In the genomic region with DNA sequence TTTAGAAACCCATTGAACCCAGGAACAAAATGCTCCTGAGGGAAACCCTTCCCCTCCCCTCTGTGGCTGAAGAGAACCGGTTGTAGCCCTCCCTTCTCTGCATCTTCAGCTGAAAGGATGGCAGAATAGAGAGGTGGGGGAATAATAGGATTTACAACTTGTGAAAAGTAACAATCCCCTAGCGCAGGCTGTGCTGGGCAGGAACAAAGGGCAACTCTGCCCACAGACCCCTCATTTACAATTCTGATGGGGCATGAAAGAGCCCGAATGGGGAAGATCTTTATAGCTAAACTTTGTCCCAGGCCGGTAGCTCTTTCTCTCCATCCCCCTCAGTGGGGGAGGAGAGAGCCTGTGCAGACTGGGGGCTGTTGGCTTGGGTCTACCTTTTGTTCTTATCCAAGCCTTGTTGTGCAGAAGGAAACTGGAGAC, we compare ENCODE assay signal across 11 mouse cellular contexts. TPM values are rescaled to one million over a fixed set of nuclear protein-coding genes. Genes with fewer than 3 reads are reported as not detected.
DNase-seq lines count a peak whose midpoint lies in the region; ATAC-seq and TF ChIP-seq lines count a peak whose summit lies in the region.
"Had no signal": no experiment of that assay in that cellular context is flagged by ENCODE, and none has a peak within 500 bp of the region (broad histone marks: within the 10 kb centered on the region; RNA-seq: fewer than 3 reads in every experiment).

No protein-coding gene starts in this region.

- peaks cover 20% of the 10 kb centered on the region for H3K4me1 ChIP-seq in neural tube, embryonic 11.5 days (ENCODE audit: control insufficient read depth, insufficient read depth, low read length)
- H3K4me1 ChIP-seq in forebrain, embryonic 15.5 days = peaks cover 50% of the 10 kb centered on the region
- H3K4me1 ChIP-seq in liver, postnatal 0 days (ENCODE audit: insufficient read depth) = peaks cover 13% of the 10 kb centered on the region; the same call in 1 of the 2 replicates

- peak; percentile 67 for ATAC-seq in neural tube, embryonic 11.5 days (ENCODE audit: insufficient read depth, low FRiP score, low TSS enrichment)
- ATAC-seq in forebrain, embryonic 15.5 days (replicated peaks) = no peak
- ATAC-seq in liver, postnatal 0 days = no peak
- ATAC-seq in megakaryocyte-erythroid progenitor cell, adult 5-6 weeks (replicated peaks; ENCODE audit: low FRiP score, low TSS enrichment, poor library complexity, severe bottlenecking) = no peak

- TF ChIP-seq CTCF in liver, postnatal 0 days (IDR thresholded peaks at IDR 0.05; ENCODE audit: low read depth) = no peak

- DNase-seq in neural tube, embryonic 11.5 days (ENCODE audit: low spot score) = peak; percentile 77
- no peak for DNase-seq in neural tube, embryonic 10.5 days (ENCODE audit: extremely low spot score, low spot score)
- no peak for DNase-seq in liver, postnatal 0 days
- DNase-seq in cerebellum, postnatal 4 days (ENCODE audit: low spot score in 2 of 2) = no peak
- DNase-seq in lung, postnatal 10 days = no peak
- DNase-seq in thymus, postnatal 0 days (ENCODE audit: low spot score) = no peak
- DNase-seq: adrenal gland, adult 2 months; kidney, postnatal 10 days; lung, adult 2 months had no signal

- WGBS in neural tube, embryonic 11.5 days = 2% methylated on average over 4 of the region's 4 CpGs
- WGBS in forebrain, embryonic 15.5 days = 0% methylated on average over 4 of the region's 4 CpGs
- 25% methylated on average over 4 of the region's 4 CpGs for WGBS in liver, postnatal 0 days (ENCODE audit: insufficient replicate concordance)

- no peaks in the 10 kb centered on the region for H3K9me3 ChIP-seq in neural tube, embryonic 11.5 days (ENCODE audit: control insufficient read depth, low read length)
- H3K9me3 ChIP-seq in forebrain, embryonic 15.5 days = no peaks in the 10 kb centered on the region
- no peaks in the 10 kb centered on the region for H3K9me3 ChIP-seq in liver, postnatal 0 days (ENCODE audit: low read length)

- no peaks in the 10 kb centered on the region for H3K36me3 ChIP-seq in neural tube, embryonic 11.5 days (ENCODE audit: control insufficient read depth, insufficient read depth, low read length)
- H3K36me3 ChIP-seq in forebrain, embryonic 15.5 days = peaks cover 26% of the 10 kb centered on the region
- H3K36me3 ChIP-seq in liver, postnatal 0 days (replicated peaks; ENCODE audit: insufficient read depth, low read length) = no peaks in the 10 kb centered on the region

- H3K27me3 ChIP-seq in neural tube, embryonic 11.5 days (ENCODE audit: control insufficient read depth, insufficient read depth, low read length) = no peaks in the 10 kb centered on the region
- H3K27me3 ChIP-seq in forebrain, embryonic 15.5 days = no peaks in the 10 kb centered on the region
- H3K27me3 ChIP-seq in liver, postnatal 0 days (ENCODE audit: insufficient read depth, low read length) = peaks cover 40% of the 10 kb centered on the region

- H3K27ac ChIP-seq in neural tube, embryonic 11.5 days (ENCODE audit: low read depth, low read length) = peak overlapping the region; percentile 94
- peak overlapping the region; percentile 84 for H3K27ac ChIP-seq in forebrain, embryonic 15.5 days (replicated peaks)
- H3K27ac ChIP-seq in liver, postnatal 0 days (ENCODE audit: low read depth) = peak overlapping the region; percentile 55; the same call in 1 of the 2 replicates

- peak overlapping the region; percentile 68 for H3K9ac ChIP-seq in neural tube, embryonic 11.5 days (ENCODE audit: low read length)
- peak overlapping the region; percentile 54 for H3K9ac ChIP-seq in forebrain, embryonic 15.5 days (replicated peaks)
- 0 out of 2 replicates have a peak overlapping the region, but pooled peaks have one; percentile 42 for H3K9ac ChIP-seq in liver, postnatal 0 days (replicated peaks)

- peak overlapping the region; percentile 51 for H3K4me2 ChIP-seq in neural tube, embryonic 11.5 days (ENCODE audit: low read depth)
- H3K4me2 ChIP-seq in forebrain, embryonic 15.5 days (replicated peaks) = peak overlapping the region; percentile 79
- H3K4me2 ChIP-seq in liver, postnatal 0 days (ENCODE audit: low read depth, low read length) = peak overlapping the region; percentile 44

- H3K4me3 ChIP-seq in neural tube, embryonic 11.5 days (ENCODE audit: low read depth, low read length) = peak overlapping the region; percentile 40
- H3K4me3 ChIP-seq in forebrain, embryonic 15.5 days = peak overlapping the region; percentile 95
- H3K4me3 ChIP-seq in liver, postnatal 0 days (ENCODE audit: low read depth, low read length) = no peak overlapping the region

- no peak for TF ChIP-seq EP300 in liver, postnatal 0 days (IDR thresholded peaks at IDR 0.05; ENCODE audit: low read depth)

RNA-seq across cellular contexts. Expression of a gene that starts 3.8 kb away (rescaled TPM):
- polyA plus RNA-seq in neural tube, embryonic 11.5 days (2014; fragmentation: Nextera tagmentation; extraction: Ambion mirVana) = 95.5 and 101 TPM in 2 replicates
- polyA plus RNA-seq in forebrain, embryonic 15.5 days (2015; fragmentation: Nextera tagmentation; extraction: Ambion mirVana) = 88.8 and 91.3 TPM in 2 replicates
- 1.2 and 1.5 TPM in 2 replicates for polyA plus RNA-seq in liver, postnatal 0 days (2015; fragmentation: Nextera tagmentation; extraction: Ambion mirVana)
- total RNA-seq in megakaryocyte-erythroid progenitor cell, adult 5-6 weeks (2014; fragmentation: Nextera tagmentation) = not detected in 2 replicates
- total RNA-seq in megakaryocyte-erythroid progenitor cell, adult 5-6 weeks (2017) = 0.50 and 5.4 TPM in 2 replicates
- polyA plus RNA-seq in thymus, postnatal 0 days (2015; fragmentation: Nextera tagmentation; extraction: Ambion mirVana) = 1.2 and 1.6 TPM in 2 replicates

RNA-seq across cellular contexts. Expression of a gene that starts 17.1 kb away (rescaled TPM):
- 22.3 and 25.4 TPM in 2 replicates for polyA plus RNA-seq in neural tube, embryonic 11.5 days (2014; fragmentation: Nextera tagmentation; extraction: Ambion mirVana)
- 31.6 and 33.5 TPM in 2 replicates for polyA plus RNA-seq in forebrain, embryonic 15.5 days (2015; fragmentation: Nextera tagmentation; extraction: Ambion mirVana)
- polyA plus RNA-seq in liver, postnatal 0 days (2015; fragmentation: Nextera tagmentation; extraction: Ambion mirVana) = 7.1 and 7.5 TPM in 2 replicates
- 10.8 and 23.3 TPM in 2 replicates for total RNA-seq in megakaryocyte-erythroid progenitor cell, adult 5-6 weeks (2014; fragmentation: Nextera tagmentation)
- 12.3 and 24.8 TPM in 2 replicates for total RNA-seq in megakaryocyte-erythroid progenitor cell, adult 5-6 weeks (2017)
- polyA plus RNA-seq in thymus, postnatal 0 days (2015; fragmentation: Nextera tagmentation; extraction: Ambion mirVana) = 16.4 and 18.6 TPM in 2 replicates

RNA-seq across cellular contexts. Expression of a gene that starts 38.3 kb away (rescaled TPM):
- 18.0 and 18.1 TPM in 2 replicates for polyA plus RNA-seq in neural tube, embryonic 11.5 days (2014; fragmentation: Nextera tagmentation; extraction: Ambion mirVana)
- polyA plus RNA-seq in forebrain, embryonic 15.5 days (2015; fragmentation: Nextera tagmentation; extraction: Ambion mirVana) = 33.4 and 35.4 TPM in 2 replicates
- polyA plus RNA-seq in liver, postnatal 0 days (2015; fragmentation: Nextera tagmentation; extraction: Ambion mirVana) = not detected in 2 replicates
- total RNA-seq in megakaryocyte-erythroid progenitor cell, adult 5-6 weeks (2014; fragmentation: Nextera tagmentation) = not detected in 2 replicates
- total RNA-seq in megakaryocyte-erythroid progenitor cell, adult 5-6 weeks (2017) = not detected in 2 replicates
- 2.4 and 2.7 TPM in 2 replicates for polyA plus RNA-seq in thymus, postnatal 0 days (2015; fragmentation: Nextera tagmentation; extraction: Ambion mirVana)

Comparison
In these comparisons a context has a peak if more than half of its experiments do, and no peak if none do; other contexts are left out.
1. RNA of a gene that starts 3.8 kb away (polyA plus RNA-seq): 95.5 to 101 TPM in neural tube, embryonic 11.5 days and 88.8 to 91.3 TPM in forebrain, embryonic 15.5 days; 1.2 to 1.6 TPM in thymus, postnatal 0 days and 1.2 to 1.5 TPM in liver, postnatal 0 days; every median in the first group is over 10 times any median in the second.
2. Peak in every context shown above with its lines, with median percentiles within 50 percentile points of each other: H3K27ac ChIP-seq, H3K4me2 ChIP-seq and H3K9ac ChIP-seq.